Mouse (Mus musculus): ENCODE results near the gene Msln. TPM values are rescaled to one million over a fixed set of nuclear protein-coding genes. Genes with fewer than 3 reads are reported as not detected.

Gene Msln
- polyA plus RNA-seq, 1 experiment: 3.1 TPM

DNA sequence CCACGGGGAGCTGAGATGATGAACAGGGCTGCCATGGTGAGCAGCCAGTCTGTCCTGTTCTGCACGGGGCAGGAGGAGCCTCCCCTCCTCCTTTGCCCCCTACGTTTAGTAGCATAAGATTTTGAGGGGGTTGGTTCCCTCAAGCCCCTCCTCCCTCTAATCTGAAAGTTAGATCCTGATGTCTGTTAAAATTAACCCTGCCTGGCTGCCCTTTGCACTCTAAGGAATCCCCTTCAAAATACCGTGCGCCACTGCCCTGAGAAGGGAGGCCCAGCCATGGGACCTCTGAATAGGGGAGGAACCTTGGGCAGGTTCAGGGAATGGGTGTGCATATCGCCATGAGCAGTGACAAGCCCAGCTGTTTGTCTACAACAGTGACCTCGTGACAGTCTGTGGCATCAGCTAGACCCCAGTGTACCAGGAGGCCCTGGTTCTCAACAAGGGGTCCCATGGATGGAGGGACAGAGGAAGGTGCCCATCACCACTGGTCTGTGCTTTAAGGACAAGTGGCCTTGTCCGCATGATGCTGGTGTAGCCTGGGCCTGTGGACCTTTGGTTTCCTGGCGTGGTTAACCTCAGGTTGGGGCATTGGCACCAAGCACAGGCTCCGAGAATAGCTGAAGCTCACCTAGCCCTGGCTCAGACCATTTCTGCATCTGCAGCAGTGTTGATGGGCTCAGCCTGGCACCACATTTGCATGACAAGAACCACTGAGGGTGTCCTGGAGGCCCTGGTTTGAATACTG lies 21.3 kb upstream of the Msln start:
- Histone ChIP-seq H3K4me3 (ENCODE audit: extremely low read depth, insufficient read depth, insufficient read length) (no peak overlapping the region), H3K27ac (ENCODE audit: insufficient read depth, low read length) (no peak overlapping the region), H3K27me3 (ENCODE audit: control insufficient read depth, insufficient read depth, low read length) (no peaks in the 10 kb centered on the region), H3K36me3 (ENCODE audit: control insufficient read depth, insufficient read depth, low read length) (peaks cover 17% of the 10 kb centered on the region), H3K4me1 (ENCODE audit: control insufficient read depth, insufficient read depth, insufficient read length) (peaks cover 5% of the 10 kb centered on the region; the same call in 1 of the 2 replicates)
- DNase-seq (ENCODE audit: low read depth in 1 of 2, low spot score in 2 of 2): no peak
- no peak for TF ChIP-seq POLR2A (IDR thresholded peaks at IDR 0.05; ENCODE audit: low read depth, low read length)
- 75% methylated on average over 10 of the region's 10 CpGs for WGBS

DNA sequence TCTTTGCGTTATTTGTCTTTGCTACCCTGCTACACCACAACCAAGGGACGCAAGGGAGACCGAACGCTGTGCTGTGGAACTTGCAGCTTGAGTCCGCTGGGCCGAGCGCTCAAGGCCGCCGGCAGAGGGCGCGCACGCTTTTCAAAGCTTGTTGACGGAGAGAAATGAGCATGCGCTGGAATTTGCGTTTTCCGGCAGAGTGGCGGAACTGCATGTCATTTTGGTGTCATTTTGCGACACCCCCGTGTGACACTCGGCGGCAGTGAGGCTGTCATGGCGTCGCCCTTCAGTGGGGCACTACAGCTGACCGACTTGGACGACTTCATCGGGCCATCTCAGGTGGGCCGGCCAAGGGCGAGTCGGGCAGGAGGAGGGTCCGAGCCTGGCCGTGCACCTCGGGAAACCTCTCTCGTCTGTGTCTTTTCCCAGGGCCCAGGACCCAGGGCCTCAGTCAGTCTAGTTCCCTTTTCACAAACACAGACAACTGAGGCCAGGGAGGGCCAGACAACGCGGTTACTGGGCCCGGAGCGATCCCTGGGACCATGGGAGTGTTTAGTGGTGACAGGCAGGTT lies 19.5 kb upstream of the Msln start, which contains the start of gene Narfl:
TSS of gene Narfl (plus strand) at position 228 of the 572 bp plus-strand sequence.
- Histone ChIP-seq H3K4me3 (ENCODE audit: extremely low read depth, insufficient read depth, insufficient read length) (peak within 1 kb of the TSS; percentile 83), H3K36me3 (ENCODE audit: control insufficient read depth, insufficient read depth, low read length) (peaks cover 6% of the 10 kb centered on the region), H3K4me1 (ENCODE audit: control insufficient read depth, insufficient read depth, insufficient read length) (peaks cover 5% of the 10 kb centered on the region; the same call in 1 of the 2 replicates), H3K27ac (ENCODE audit: insufficient read depth, low read length) (peak within 1 kb of the TSS; percentile 18; the same call in 1 of the 2 replicates), H3K27me3 (ENCODE audit: control insufficient read depth, insufficient read depth, low read length) (no peaks in the 10 kb centered on the region)
- under 1% methylated on average over 37 of the region's 37 CpGs for WGBS
- TF ChIP-seq POLR2A (IDR thresholded peaks at IDR 0.05; ENCODE audit: low read depth, low read length) (peak; percentile 66), CTCF (IDR thresholded peaks at IDR 0.05; ENCODE audit: extremely low read depth, insufficient read depth, insufficient read length, insufficient replicate concordance) (peak; percentile 97)
- peak; percentile 94 to 95 for DNase-seq (ENCODE audit: low read depth in 1 of 2, low spot score in 2 of 2)

- Histone ChIP-seq H3K36me3 (ENCODE audit: control insufficient read depth, insufficient read depth, low read length) (no peaks in the 10 kb centered on the region), H3K4me3 (ENCODE audit: extremely low read depth, insufficient read depth, insufficient read length) (no peak overlapping the region), H3K27me3 (ENCODE audit: control insufficient read depth, insufficient read depth, low read length) (no peaks in the 10 kb centered on the region), H3K27ac (ENCODE audit: insufficient read depth, low read length) (no peak overlapping the region), H3K4me1 (ENCODE audit: control insufficient read depth, insufficient read depth, insufficient read length) (peaks cover 5% of the 10 kb centered on the region; the same call in 1 of the 2 replicates)
- WGBS: 64% methylated on average over 9 of the region's 9 CpGs
- DNase-seq (ENCODE audit: low read depth in 1 of 2, low spot score in 2 of 2): no peak
- no peak for TF ChIP-seq POLR2A (IDR thresholded peaks at IDR 0.05; ENCODE audit: low read depth, low read length)
- no peak for TF ChIP-seq CTCF (IDR thresholded peaks at IDR 0.05; ENCODE audit: extremely low read depth, insufficient read depth, insufficient read length, insufficient replicate concordance)
These were observed 15.2 kb upstream of the Msln start for GRCm38 (mm10) chr17:25769331-25769730.

GRCm38 (mm10) chr17:25765886-25766285 lies 11.7 kb upstream of the Msln start:
- no peak for TF ChIP-seq POLR2A (IDR thresholded peaks at IDR 0.05; ENCODE audit: low read depth, low read length)
- TF ChIP-seq CTCF (IDR thresholded peaks at IDR 0.05; ENCODE audit: extremely low read depth, insufficient read depth, insufficient read length, insufficient replicate concordance): no peak
- Histone ChIP-seq H3K4me1 (ENCODE audit: control insufficient read depth, insufficient read depth, insufficient read length) (peaks cover 2% of the 10 kb centered on the region; the same call in 1 of the 2 replicates), H3K27me3 (ENCODE audit: control insufficient read depth, insufficient read depth, low read length) (no peaks in the 10 kb centered on the region), H3K27ac (ENCODE audit: insufficient read depth, low read length) (no peak overlapping the region), H3K4me3 (ENCODE audit: extremely low read depth, insufficient read depth, insufficient read length) (no peak overlapping the region), H3K36me3 (ENCODE audit: control insufficient read depth, insufficient read depth, low read length) (no peaks in the 10 kb centered on the region)
- DNase-seq (ENCODE audit: low read depth in 1 of 2, low spot score in 2 of 2): no peak
- WGBS: 74% methylated on average over 5 of the region's 5 CpGs

- Histone ChIP-seq H3K36me3 (ENCODE audit: control insufficient read depth, insufficient read depth, low read length) (no peaks in the 10 kb centered on the region), H3K27me3 (ENCODE audit: control insufficient read depth, insufficient read depth, low read length) (no peaks in the 10 kb centered on the region), H3K27ac (ENCODE audit: insufficient read depth, low read length) (no peak overlapping the region), H3K4me1 (ENCODE audit: control insufficient read depth, insufficient read depth, insufficient read length) (peaks cover 2% of the 10 kb centered on the region; the same call in 1 of the 2 replicates), H3K4me3 (ENCODE audit: extremely low read depth, insufficient read depth, insufficient read length) (no peak overlapping the region)
- TF ChIP-seq POLR2A (IDR thresholded peaks at IDR 0.05; ENCODE audit: low read depth, low read length) (no peak), CTCF (IDR thresholded peaks at IDR 0.05; ENCODE audit: extremely low read depth, insufficient read depth, insufficient read length, insufficient replicate concordance) (no peak)
- WGBS: 52% methylated on average over 3 of the region's 3 CpGs
- no peak for DNase-seq (ENCODE audit: low read depth in 1 of 2, low spot score in 2 of 2)
These were observed 8.4 kb upstream of the Msln start for GRCm38 (mm10) chr17:25762591-25762990.

GRCm38 (mm10) chr17:25761561-25761970 lies 7.4 kb upstream of the Msln start:
- Histone ChIP-seq H3K27ac (ENCODE audit: insufficient read depth, low read length) (peak overlapping the region; percentile 22), H3K4me3 (ENCODE audit: extremely low read depth, insufficient read depth, insufficient read length) (no peak overlapping the region), H3K36me3 (ENCODE audit: control insufficient read depth, insufficient read depth, low read length) (no peaks in the 10 kb centered on the region), H3K4me1 (ENCODE audit: control insufficient read depth, insufficient read depth, insufficient read length) (peaks cover 2% of the 10 kb centered on the region; the same call in 1 of the 2 replicates), H3K27me3 (ENCODE audit: control insufficient read depth, insufficient read depth, low read length) (no peaks in the 10 kb centered on the region)
- 57% methylated on average over 4 of the region's 4 CpGs for WGBS
- TF ChIP-seq POLR2A (IDR thresholded peaks at IDR 0.05; ENCODE audit: low read depth, low read length) (no peak), CTCF (IDR thresholded peaks at IDR 0.05; ENCODE audit: extremely low read depth, insufficient read depth, insufficient read length, insufficient replicate concordance) (no peak)
- no peak for DNase-seq (ENCODE audit: low read depth in 1 of 2, low spot score in 2 of 2)

DNA sequence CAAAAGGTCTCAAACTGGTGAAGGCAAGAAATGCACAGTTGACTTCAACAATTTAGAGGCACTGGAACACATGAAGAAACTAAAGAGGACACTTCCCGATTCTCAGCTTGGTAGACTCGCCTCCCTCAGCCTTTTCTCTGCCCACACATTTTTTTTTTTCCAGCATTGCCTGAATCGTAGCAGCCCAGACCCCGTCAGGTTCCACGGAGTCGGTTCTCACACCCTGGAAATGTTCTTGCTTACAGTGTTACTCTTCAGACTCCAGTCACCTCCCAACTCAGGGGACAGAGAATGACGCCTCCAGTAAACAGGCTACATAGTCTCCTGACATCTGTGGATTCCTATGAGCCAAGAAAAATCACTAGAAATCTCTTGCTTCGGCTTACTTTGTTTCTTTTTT lies 6.0 kb upstream of the Msln start:
- no peak for TF ChIP-seq POLR2A (IDR thresholded peaks at IDR 0.05; ENCODE audit: low read depth, low read length)
- TF ChIP-seq CTCF (IDR thresholded peaks at IDR 0.05; ENCODE audit: extremely low read depth, insufficient read depth, insufficient read length, insufficient replicate concordance): no peak
- Histone ChIP-seq H3K4me3 (ENCODE audit: extremely low read depth, insufficient read depth, insufficient read length) (no peak overlapping the region), H3K27ac (ENCODE audit: insufficient read depth, low read length) (no peak overlapping the region), H3K36me3 (ENCODE audit: control insufficient read depth, insufficient read depth, low read length) (no peaks in the 10 kb centered on the region), H3K4me1 (ENCODE audit: control insufficient read depth, insufficient read depth, insufficient read length) (peaks cover 2% of the 10 kb centered on the region; the same call in 1 of the 2 replicates), H3K27me3 (ENCODE audit: control insufficient read depth, insufficient read depth, low read length) (no peaks in the 10 kb centered on the region)
- WGBS: 74% methylated on average over 8 of the region's 8 CpGs
- no peak for DNase-seq (ENCODE audit: low read depth in 1 of 2, low spot score in 2 of 2)
